Mouse (Mus musculus): ENCODE measurements at regions not wholly inside any gene's neighbourhood (a gene's known extent, or its start where the extent isn't known, plus 50 kb on each side); places are given as distances from the start of the nearest gene placed in this dataset.

DNA sequence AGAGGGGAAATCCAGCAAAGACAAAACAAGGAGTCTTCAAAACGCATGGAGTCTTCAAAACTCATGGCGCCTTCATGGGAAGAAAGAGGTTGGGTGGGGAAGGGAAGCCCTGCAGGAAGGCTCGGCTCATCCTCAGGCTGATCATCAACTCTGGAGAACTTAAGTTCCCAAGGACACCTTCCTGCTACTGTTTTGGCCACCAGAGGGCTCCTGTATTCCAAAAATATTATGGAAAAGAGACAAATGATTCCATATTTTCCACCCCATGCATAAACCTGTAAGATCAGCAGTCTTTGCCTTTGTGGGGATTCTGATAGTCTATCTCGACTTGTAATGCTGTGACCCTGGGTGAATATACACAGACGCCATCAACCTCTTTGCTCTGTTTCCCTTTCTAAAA is 121.7 kb upstream of the Parp11 start:
- Histone ChIP-seq H3K4me3 (no peak overlapping the region), H3K9ac (replicated peaks) (no peak overlapping the region), H3K9me3 (no peaks in the 10 kb centered on the region), H3K27me3 (no peaks in the 10 kb centered on the region), H3K4me1 (peaks cover 28% of the 10 kb centered on the region), H3K27ac (replicated peaks) (no peak overlapping the region), H3K36me3 (no peaks in the 10 kb centered on the region), H3K4me2 (replicated peaks) (no peak overlapping the region)
- ATAC-seq (replicated peaks): 0 out of 2 replicates have a peak, but pooled peaks have one; percentile 17
- WGBS: 57% methylated on average over 5 of the region's 5 CpGs

DNA sequence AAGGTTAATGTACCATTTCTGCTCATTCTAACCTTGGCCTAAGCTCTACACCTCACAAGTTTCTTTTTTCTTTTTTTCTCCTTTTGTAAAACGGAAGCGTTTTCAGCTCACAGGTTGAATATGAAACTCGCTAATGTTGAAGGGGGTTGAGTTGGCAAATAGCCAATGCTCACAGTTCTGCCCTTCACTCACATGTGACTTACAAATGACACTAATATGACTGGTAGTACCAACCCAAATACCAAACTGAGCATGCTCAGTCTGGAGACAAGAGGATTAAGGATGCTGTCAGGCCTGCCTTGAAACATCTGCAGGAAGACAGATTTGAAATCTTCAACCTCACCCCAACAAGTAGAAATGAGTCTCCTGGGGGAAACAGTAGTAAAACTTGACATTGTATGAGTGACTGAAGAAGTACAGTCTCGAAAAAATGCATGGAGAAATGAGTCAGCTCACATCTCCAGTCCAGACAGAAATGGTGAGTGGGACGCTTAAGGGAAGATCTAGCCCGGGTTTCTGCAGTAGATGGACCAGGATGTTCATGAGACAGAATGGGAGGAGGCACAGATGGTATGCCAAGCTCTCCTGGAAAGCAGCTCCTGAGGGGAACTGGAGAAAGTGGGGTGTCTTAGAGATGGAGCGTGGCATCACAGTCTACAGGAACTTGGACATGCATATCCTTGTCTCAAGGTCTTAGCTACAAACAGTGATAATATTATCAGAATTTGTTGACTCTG is 120.9 kb upstream of the Parp11 start:
- no peaks in the 10 kb centered on the region for H3K27me3 ChIP-seq
- H3K27ac ChIP-seq (replicated peaks): no peak overlapping the region
- H3K4me1 ChIP-seq: peaks cover 36% of the 10 kb centered on the region
- no peaks in the 10 kb centered on the region for H3K9me3 ChIP-seq
- H3K9ac ChIP-seq (replicated peaks): no peak overlapping the region
- 70% methylated on average over 7 of the region's 7 CpGs for WGBS
- H3K4me2 ChIP-seq (replicated peaks): no peak overlapping the region
- H3K36me3 ChIP-seq: no peaks in the 10 kb centered on the region
- no peak for ATAC-seq (replicated peaks)
- no peak overlapping the region for H3K4me3 ChIP-seq

DNA sequence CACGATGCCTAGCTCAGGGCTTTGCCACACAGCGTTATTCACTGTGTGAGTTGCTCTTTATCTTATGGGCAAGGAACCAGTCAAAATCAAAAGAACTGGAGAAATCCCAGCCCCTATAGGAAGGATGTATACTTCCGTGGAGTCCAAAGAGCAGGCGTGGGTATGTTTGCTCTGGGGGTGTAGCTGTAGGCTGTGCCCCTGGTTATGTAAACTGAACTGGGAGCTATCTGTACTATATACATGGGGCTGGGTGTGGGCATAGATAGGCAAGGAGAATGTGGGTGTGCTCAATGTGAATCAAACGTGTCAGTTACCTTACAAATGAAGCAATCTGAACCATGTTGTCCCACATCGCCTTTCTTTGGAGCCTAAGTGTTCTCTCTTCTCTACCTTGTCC is 120.3 kb upstream of the Parp11 start:
- no peaks in the 10 kb centered on the region for H3K9me3 ChIP-seq
- H3K27me3 ChIP-seq: no peaks in the 10 kb centered on the region
- H3K27ac ChIP-seq (replicated peaks): no peak overlapping the region
- H3K4me3 ChIP-seq: no peak overlapping the region
- 93% methylated on average over 6 of the region's 6 CpGs for WGBS
- H3K9ac ChIP-seq (replicated peaks): no peak overlapping the region
- H3K36me3 ChIP-seq: no peaks in the 10 kb centered on the region
- H3K4me2 ChIP-seq (replicated peaks): no peak overlapping the region
- ATAC-seq (replicated peaks): no peak
- H3K4me1 ChIP-seq: peaks cover 42% of the 10 kb centered on the region

DNA sequence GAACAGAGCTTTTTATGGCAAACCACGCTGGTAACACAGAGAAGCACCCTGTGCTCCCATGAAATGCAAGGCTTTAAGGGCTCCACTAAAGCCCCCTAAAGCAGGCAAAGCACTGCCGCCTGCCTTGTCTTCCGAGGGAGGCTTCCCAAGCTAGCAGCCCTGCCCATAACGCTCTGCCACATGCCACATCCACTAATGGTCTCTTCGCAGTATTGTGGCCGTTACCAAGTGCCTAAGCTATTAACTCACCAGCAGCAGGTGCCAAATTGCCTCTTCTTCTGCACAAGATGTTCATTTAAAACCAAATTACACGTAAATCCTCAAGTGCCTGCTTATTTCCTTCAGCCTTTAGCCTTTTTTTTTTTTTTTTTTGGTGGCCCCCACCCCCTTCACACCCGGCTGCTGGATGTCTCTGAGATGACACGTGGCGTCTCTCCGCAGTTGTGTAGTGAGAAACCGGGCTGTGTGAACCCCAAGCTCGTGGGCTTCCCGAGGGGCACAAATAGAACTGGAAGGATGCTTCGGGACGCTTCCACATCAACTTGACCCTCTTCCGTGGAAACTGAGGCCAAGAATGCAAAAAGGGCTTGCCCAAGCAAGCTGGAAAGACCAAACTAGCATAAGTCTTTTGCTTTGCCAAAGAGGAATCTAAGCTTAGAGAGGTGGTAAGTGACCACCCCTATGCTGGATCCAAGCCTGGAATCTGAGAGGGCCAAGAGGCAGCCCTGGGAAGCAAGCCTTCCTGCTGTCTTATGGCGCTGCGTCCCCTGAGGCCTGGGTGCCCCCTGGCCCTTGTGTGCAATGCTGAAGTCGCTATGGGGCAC is 117.2 kb upstream of the Parp11 start:
- no peaks in the 10 kb centered on the region for H3K9me3 ChIP-seq
- peak; percentile 33 for ATAC-seq (replicated peaks)
- H3K4me3 ChIP-seq: peak overlapping the region; percentile 53
- H3K4me2 ChIP-seq (replicated peaks): peak overlapping the region; percentile 74
- H3K36me3 ChIP-seq: no peaks in the 10 kb centered on the region
- no peaks in the 10 kb centered on the region for H3K27me3 ChIP-seq
- H3K27ac ChIP-seq (replicated peaks): peak overlapping the region; percentile 81
- peaks cover 42% of the 10 kb centered on the region for H3K4me1 ChIP-seq
- H3K9ac ChIP-seq (replicated peaks): peak overlapping the region; percentile 58
- WGBS: 12% methylated on average over 20 of the region's 20 CpGs

DNA sequence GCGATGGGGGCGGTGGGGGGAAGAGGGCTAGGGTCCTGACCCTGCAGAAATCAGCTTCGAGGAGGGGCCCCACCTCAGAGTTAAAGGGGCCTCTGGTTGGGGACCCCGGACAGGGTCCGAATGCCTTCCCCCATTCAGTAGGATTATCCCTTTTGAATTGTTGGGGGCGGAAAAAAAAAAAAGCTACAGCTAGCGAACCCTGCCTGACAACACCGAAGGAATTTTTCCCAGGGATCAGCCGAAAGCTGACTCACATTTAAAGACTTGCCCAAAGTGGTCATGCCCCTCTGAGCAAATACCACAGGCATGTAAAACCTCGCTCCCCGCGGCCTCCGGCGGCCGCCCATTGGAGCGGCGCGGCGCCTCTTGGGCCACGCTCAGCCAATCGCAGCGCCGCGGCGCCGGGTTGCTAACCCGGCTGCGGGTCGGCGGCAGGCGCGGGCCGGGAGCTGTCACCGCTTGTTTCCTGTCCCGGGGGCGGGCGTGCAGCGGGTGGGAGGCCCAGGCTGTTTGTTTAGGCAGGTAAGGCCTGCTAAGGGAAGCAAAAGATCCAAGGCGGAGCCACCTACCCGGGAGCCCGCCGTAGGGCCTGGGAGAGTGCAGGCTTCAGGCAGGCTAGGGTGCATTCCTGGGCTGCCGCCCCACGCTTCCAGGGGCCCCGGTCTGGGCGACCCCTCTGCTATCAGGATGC is 116.5 kb upstream of the Parp11 start:
- peak overlapping the region; percentile 81 for H3K27ac ChIP-seq (replicated peaks)
- peak overlapping the region; percentile 53 for H3K4me3 ChIP-seq
- H3K4me1 ChIP-seq: peaks cover 37% of the 10 kb centered on the region
- peak overlapping the region; percentile 74 for H3K4me2 ChIP-seq (replicated peaks)
- under 1% methylated on average over 46 of the region's 46 CpGs for WGBS
- no peaks in the 10 kb centered on the region for H3K9me3 ChIP-seq
- no peaks in the 10 kb centered on the region for H3K27me3 ChIP-seq
- peak; percentile 92 for ATAC-seq (replicated peaks)
- peak overlapping the region; percentile 58 for H3K9ac ChIP-seq (replicated peaks)
- no peaks in the 10 kb centered on the region for H3K36me3 ChIP-seq

DNA sequence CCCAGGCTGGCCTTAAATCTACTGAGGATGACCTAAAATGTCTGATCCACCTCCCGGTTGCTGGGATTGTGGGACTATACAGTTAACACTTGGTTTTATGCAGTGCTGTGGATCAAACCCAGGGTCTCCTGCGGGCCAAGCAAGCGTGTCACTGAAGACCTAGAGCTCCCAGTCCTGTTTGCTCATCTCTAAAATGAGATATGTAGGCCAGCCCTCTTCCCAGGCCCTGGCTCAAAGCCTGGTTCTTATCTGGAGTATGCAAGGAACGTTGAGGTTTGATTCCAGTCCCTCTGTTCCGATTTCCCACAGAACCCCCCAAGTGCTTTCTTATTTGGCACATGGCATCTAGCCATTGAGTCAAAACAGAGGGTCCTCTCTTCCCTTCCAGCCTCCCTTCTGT is 115.5 kb upstream of the Parp11 start:
- H3K4me3 ChIP-seq: no peak overlapping the region
- WGBS: 77% methylated on average over 5 of the region's 5 CpGs
- no peak overlapping the region for H3K9ac ChIP-seq (replicated peaks)
- H3K4me2 ChIP-seq (replicated peaks): no peak overlapping the region
- peaks cover 38% of the 10 kb centered on the region for H3K4me1 ChIP-seq
- H3K27ac ChIP-seq (replicated peaks): peak overlapping the region; percentile 81; the same call in 1 of the 2 replicates
- no peaks in the 10 kb centered on the region for H3K27me3 ChIP-seq
- no peaks in the 10 kb centered on the region for H3K9me3 ChIP-seq
- H3K36me3 ChIP-seq: no peaks in the 10 kb centered on the region
- ATAC-seq (replicated peaks): no peak

DNA sequence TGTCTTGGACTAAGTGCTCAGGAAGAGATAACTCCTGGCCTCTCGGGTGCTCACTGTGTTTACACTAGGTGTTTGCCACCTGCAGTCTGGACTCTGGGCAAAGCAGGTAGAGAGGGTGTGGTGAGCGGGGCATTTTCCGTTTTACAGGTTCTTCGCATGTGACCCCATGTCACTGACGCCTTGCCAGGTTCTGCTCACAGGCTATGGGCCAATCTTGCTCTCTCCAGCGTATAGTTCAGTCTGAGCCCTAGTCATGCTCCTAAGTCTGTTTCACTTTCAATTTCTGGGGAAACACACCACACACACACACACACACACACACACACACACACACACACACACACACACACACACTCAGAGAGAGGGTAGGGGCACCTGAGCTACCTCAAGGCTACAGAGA is 112.4 kb upstream of the Parp11 start:
- H3K4me1 ChIP-seq: peaks cover 62% of the 10 kb centered on the region
- WGBS: 92% methylated on average over 6 of the region's 6 CpGs
- no peak overlapping the region for H3K4me3 ChIP-seq
- H3K36me3 ChIP-seq: no peaks in the 10 kb centered on the region
- ATAC-seq (replicated peaks): no peak
- H3K4me2 ChIP-seq (replicated peaks): no peak overlapping the region
- H3K27ac ChIP-seq (replicated peaks): no peak overlapping the region
- H3K9ac ChIP-seq (replicated peaks): no peak overlapping the region
- no peaks in the 10 kb centered on the region for H3K9me3 ChIP-seq
- H3K27me3 ChIP-seq: no peaks in the 10 kb centered on the region

DNA sequence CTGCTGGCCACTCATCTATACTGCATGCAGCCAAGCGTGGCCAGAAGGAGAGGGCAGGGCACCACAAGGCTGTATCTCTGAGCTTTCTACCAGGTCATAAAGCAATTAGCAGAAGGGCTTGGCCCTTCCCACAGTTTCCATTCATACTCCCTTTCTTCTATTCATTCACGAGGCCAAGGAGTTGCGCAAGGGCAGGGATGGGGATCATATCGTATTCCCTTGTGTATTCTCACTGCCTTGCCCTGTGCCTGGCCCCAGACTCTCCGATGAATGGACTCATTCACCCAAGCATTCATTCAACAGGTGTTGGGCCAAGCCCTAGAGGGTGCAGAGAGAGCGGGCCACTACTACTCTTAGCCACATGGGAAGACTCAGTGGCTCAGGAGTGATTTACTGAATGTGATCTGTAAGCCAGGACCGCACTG is 111.2 kb upstream of the Parp11 start:
- Histone ChIP-seq H3K36me3 (no peaks in the 10 kb centered on the region), H3K4me2 (replicated peaks) (no peak overlapping the region), H3K27me3 (no peaks in the 10 kb centered on the region), H3K4me3 (no peak overlapping the region), H3K27ac (replicated peaks) (no peak overlapping the region; the same call in 1 of the 2 replicates), H3K9ac (replicated peaks) (no peak overlapping the region), H3K9me3 (no peaks in the 10 kb centered on the region), H3K4me1 (peaks cover 51% of the 10 kb centered on the region)
- no peak for ATAC-seq (replicated peaks)
- 35% methylated on average over 7 of the region's 7 CpGs for WGBS

DNA sequence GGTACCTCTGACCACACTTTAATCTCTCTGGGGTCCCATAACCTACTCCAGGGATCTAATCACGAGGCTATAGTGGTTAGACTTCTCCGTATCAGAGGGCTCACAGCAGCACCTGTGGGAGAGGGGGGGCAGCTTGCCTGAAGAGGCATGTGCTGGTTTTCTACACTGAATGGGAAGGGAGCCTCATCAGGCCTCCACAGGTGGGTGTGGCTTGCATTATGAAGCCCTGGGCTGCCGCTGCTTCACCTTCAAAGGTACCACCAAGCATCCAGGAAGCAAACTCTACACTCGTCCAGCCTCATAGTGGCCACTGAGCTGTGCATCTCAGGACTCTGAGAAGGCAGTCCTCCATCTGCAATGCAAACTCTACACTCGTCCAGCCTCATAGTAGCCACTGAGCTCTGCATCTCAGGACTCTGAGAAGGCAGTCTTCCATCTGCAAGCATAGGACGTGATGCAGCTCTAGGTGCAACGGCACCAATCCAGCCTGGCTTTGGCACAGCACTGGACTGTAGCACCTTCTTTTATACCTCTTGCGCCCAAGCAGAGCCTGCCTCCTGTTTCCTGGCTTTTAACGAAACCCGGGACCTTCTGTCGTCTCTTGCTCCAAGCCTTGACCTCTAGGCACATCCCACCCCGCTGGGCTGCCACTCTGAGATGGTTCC is 110.5 kb upstream of the Parp11 start:
- no peak for ATAC-seq (replicated peaks)
- whole genome bisulfite sequencing: 21% methylated on average over 12 of the region's 12 CpGs
- Histone ChIP-seq H3K27me3 (no peaks in the 10 kb centered on the region), H3K27ac (replicated peaks) (peak overlapping the region; percentile 81), H3K36me3 (no peaks in the 10 kb centered on the region), H3K9ac (replicated peaks) (no peak overlapping the region), H3K4me1 (peaks cover 45% of the 10 kb centered on the region), H3K4me3 (no peak overlapping the region), H3K4me2 (replicated peaks) (no peak overlapping the region), H3K9me3 (no peaks in the 10 kb centered on the region)

DNA sequence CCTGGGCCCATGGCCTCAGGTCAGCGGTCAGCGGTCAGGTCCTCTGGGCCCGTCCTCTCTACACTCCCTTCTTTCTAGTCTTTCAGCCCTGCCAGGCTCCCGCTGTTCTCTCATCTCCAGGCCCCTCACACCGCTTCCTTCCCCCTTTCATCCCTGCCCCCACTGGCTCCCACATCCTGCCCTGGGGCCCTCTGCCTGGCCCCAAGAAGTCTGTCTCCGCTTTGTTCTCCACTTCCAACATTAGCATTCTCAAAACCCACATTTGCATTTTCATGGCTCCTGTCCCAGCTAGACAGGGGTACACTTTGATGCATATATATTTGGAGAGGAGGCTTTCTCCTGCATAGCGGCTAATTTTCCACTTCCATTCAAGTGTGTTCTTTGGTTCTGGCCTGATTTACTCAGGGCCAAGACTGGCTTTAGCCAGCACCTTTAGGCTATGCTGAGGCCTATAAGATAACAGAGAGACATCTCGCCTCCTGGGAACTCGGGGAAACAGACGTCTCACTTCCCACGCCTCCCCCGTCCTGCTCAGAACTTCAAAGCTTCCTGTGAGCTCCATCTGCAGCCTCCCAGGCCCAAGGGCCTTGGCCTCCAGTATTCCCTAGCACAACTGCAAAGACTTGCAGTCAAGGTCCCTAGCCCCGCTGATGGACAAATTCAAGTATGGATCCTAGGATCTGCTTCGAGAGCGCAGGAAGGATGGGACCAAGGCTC is 109.8 kb upstream of the Parp11 start:
- Histone ChIP-seq H3K36me3 (no peaks in the 10 kb centered on the region), H3K9ac (replicated peaks) (no peak overlapping the region), H3K4me1 (peaks cover 42% of the 10 kb centered on the region), H3K4me2 (replicated peaks) (0 out of 2 replicates have a peak overlapping the region, but pooled peaks have one; percentile 5), H3K4me3 (no peak overlapping the region), H3K27ac (replicated peaks) (peak overlapping the region; percentile 81), H3K27me3 (no peaks in the 10 kb centered on the region), H3K9me3 (no peaks in the 10 kb centered on the region)
- ATAC-seq (replicated peaks): peak; percentile 73
- 4% methylated on average over 15 of the region's 15 CpGs for WGBS

DNA sequence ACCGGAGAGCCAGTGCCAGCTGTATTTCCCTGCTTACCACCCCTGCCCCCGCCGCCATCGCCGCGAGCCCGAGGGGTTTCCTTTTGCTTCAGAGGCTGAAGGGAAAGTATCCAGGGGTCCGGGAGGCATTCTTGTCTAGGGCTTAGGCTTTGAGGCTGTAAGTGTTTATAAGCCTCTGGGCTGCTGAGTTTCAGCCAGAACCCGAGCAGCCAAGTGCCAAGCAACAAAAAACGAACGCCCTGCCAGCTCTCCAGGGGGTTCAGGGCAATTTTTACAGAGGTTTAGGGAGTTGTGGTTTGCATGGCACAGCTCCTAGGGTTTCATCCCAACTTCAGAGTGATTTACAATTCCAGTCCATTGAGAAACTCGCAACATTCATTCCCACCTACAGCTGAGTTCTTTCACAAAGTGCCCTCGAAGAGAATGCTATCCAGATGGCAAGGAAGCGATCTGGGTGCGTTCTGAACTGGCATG is 109.2 kb upstream of the Parp11 start:
- peak; percentile 55 for ATAC-seq (replicated peaks)
- H3K27me3 ChIP-seq: no peaks in the 10 kb centered on the region
- no peaks in the 10 kb centered on the region for H3K9me3 ChIP-seq
- H3K4me3 ChIP-seq: no peak overlapping the region
- 0 out of 2 replicates have a peak overlapping the region, but pooled peaks have one; percentile 5 for H3K4me2 ChIP-seq (replicated peaks)
- WGBS: 5% methylated on average over 15 of the region's 15 CpGs
- peak overlapping the region; percentile 81 for H3K27ac ChIP-seq (replicated peaks)
- H3K36me3 ChIP-seq: no peaks in the 10 kb centered on the region
- peaks cover 42% of the 10 kb centered on the region for H3K4me1 ChIP-seq
- H3K9ac ChIP-seq (replicated peaks): no peak overlapping the region
